Mouse (Mus musculus) liver, embryonic 15.5 days (tissue): ENCODE measurements around the gene Gemin5. TPM values are rescaled to one million over a fixed set of nuclear protein-coding genes. Genes with fewer than 3 reads are reported as not detected.

Experiments
- polyA plus RNA-seq: library from polyadenylated mRNA; unstranded; fragments of >200 nt; fragmentation: Nextera tagmentation; extraction: Ambion mirVana; gene quantifications from 2 replicates; pipeline ENCODE4 v1.2.1, GENCODE M21; 2015

Gene Gemin5
- polyA plus RNA-seq, 1 experiment from 2014 or later, result 9.3 TPM

Other genes with a start within 250 kb of the Gemin5 start
- 17.3 and 19.8 TPM in 2 replicates for gene Larp1, start 159.5 kb downstream of the Gemin5 start, polyA plus RNA-seq
- gene Gm12248, start 75.4 kb downstream of the Gemin5 start, polyA plus RNA-seq, result not detected in 2 replicates
- gene Cnot8, start 64.4 kb downstream of the Gemin5 start, polyA plus RNA-seq, result 34.1 and 37.2 TPM in 2 replicates
- gene Mrpl22, start 3.1 kb upstream of the Gemin5 start, polyA plus RNA-seq, result 79.1 and 90.7 TPM in 2 replicates
- 9.9 and 11.2 TPM in 2 replicates for gene Igtp, start 31.0 kb upstream of the Gemin5 start, polyA plus RNA-seq
- 6.1 and 6.3 TPM in 2 replicates for gene Irgm2, start 31.1 kb upstream of the Gemin5 start, polyA plus RNA-seq
- gene 4930438A08Rik, start 106.3 kb upstream of the Gemin5 start, polyA plus RNA-seq, result 2.9 and 3.2 TPM in 2 replicates
- gene Zfp692, start 138.5 kb upstream of the Gemin5 start, polyA plus RNA-seq, result 9.4 and 11.5 TPM in 2 replicates
- 35.0 and 36.0 TPM in 2 replicates for gene Zfp672, start 161.8 kb upstream of the Gemin5 start, polyA plus RNA-seq
- gene Sh3bp5l, start 162.2 kb upstream of the Gemin5 start, polyA plus RNA-seq, result 16.7 and 19.0 TPM in 2 replicates
- gene Lypd8, start 210.5 kb upstream of the Gemin5 start, polyA plus RNA-seq, result 0.97 and 1.5 TPM in 2 replicates